Mouse (Mus musculus) bone marrow macrophage, adult 2 months (primary cell): Measurements from ENCODE around the gene Sspo.

Experiments used
- CTCF ChIP-seq: IDR thresholded peaks from 2 replicates; pipeline ENCODE4 v1.5.1; 2012; ENCODE audit warnings: low read depth, mild to moderate bottlenecking, low read length, moderate library complexity
- POLR2A ChIP-seq: IDR thresholded peaks from 2 replicates; pipeline ENCODE4 v1.6.1; 2012; ENCODE audit warnings: mild to moderate bottlenecking, low read depth, low read length, borderline replicate concordance

DNA sequence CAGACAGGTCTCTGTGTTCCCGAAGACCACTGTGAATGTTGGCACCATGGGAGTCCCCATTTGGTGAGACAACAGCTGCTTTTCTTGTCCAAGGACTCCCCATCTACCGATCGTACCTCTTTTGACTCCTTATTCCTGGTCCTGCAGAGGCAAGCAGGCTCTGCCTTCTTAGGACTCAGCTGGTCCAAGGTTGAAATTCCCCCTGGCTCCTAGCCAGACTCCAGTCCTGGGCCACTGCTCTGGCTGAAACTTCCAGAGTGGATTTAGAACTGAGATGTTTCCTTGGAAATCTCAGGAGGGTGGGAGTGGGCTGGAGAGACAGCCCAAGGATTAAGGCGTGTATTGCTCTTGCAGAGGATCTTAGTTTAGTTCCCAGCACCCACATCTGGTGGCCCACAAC lies 49.5 kb downstream of the Sspo start:
- TF ChIP-seq POLR2A: no peak
- TF ChIP-seq CTCF: no peak
